Mouse (Mus musculus): Measurements from ENCODE around the gene Atxn7.
"Not testable (repeated sequence)": the region's sequence is repeated elsewhere in the genome, so short reads cannot be mapped to it uniquely, and the experiment has no call there.

Atxn7 gene

GRCm38 (mm10) chr14:13961401-13962112 lies at the start of gene Atxn7, which contains the start of gene Thoc7:
Gene Atxn7 (plus strand): TSS chr14:13961440.
Gene Thoc7 (minus strand): TSS chr14:13961852.
- peak; percentile 47 for DNase-seq

GRCm38 (mm10) chr14:13914387-13915082 lies 46.7 kb upstream of the Atxn7 start, which contains the start of gene Gm281:
Gene Gm281 (minus strand): TSS chr14:13914478.
- no peak for DNase-seq

GRCm38 (mm10) chr14:13915207-13915606 lies 46.0 kb upstream of the Atxn7 start:
- DNase-seq, result no peak

GRCm38 (mm10) chr14:13917208-13917607 lies 44.0 kb upstream of the Atxn7 start:
- no peak for DNase-seq

GRCm38 (mm10) chr14:13917630-13918029 lies 43.6 kb upstream of the Atxn7 start:
- DNase-seq, result peak; percentile 62

- no peak for DNase-seq
Observed at GRCm38 (mm10) chr14:13933290-13934051, 27.8 kb upstream of the Atxn7 start.

GRCm38 (mm10) chr14:13934052-13934371 lies 27.2 kb upstream of the Atxn7 start:
- no peak for DNase-seq

GRCm38 (mm10) chr14:13944686-13945085 lies 16.6 kb upstream of the Atxn7 start:
- DNase-seq, result no peak

- no peak for DNase-seq
Observed at GRCm38 (mm10) chr14:13948345-13948744, 12.9 kb upstream of the Atxn7 start.

- peak; percentile 46 for DNase-seq
Observed at GRCm38 (mm10) chr14:13950401-13950800, 10.8 kb upstream of the Atxn7 start.

- not testable (repeated sequence) for DNase-seq
Observed at GRCm38 (mm10) chr14:13952151-13952550, 9.1 kb upstream of the Atxn7 start.

GRCm38 (mm10) chr14:13960079-13960478 lies 1.2 kb upstream of the Atxn7 start:
- peak; percentile 18 for DNase-seq

- peak; percentile 68 for DNase-seq
Observed at GRCm38 (mm10) chr14:13960482-13961325, 536 bp upstream of the Atxn7 start.

- DNase-seq, result no peak
Observed at GRCm38 (mm10) chr14:13962476-13962875, 1.2 kb downstream of the Atxn7 start.

- DNase-seq, result no peak
Observed at GRCm38 (mm10) chr14:13963527-13963926, 2.3 kb downstream of the Atxn7 start.

- DNase-seq, result no peak
Observed at GRCm38 (mm10) chr14:13967607-13968006, 6.4 kb downstream of the Atxn7 start.

GRCm38 (mm10) chr14:13968476-13968875 lies 7.2 kb downstream of the Atxn7 start:
- DNase-seq, result no peak

GRCm38 (mm10) chr14:13970513-13970912 lies 9.3 kb downstream of the Atxn7 start:
- DNase-seq, result no peak

GRCm38 (mm10) chr14:13971644-13972234 lies 10.5 kb downstream of the Atxn7 start:
- no peak for DNase-seq

GRCm38 (mm10) chr14:13977498-13977897 lies 16.3 kb downstream of the Atxn7 start:
- peak; percentile 10 for DNase-seq

GRCm38 (mm10) chr14:13981286-13981685 lies 20.0 kb downstream of the Atxn7 start:
- DNase-seq, result no peak

- peak; percentile 38 for DNase-seq
Observed at GRCm38 (mm10) chr14:13982174-13982573, 20.9 kb downstream of the Atxn7 start.

All from lung, postnatal 14 days (tissue).